Comparison of ENCODE assay signal across 8 mouse cellular contexts in the genomic region with DNA sequence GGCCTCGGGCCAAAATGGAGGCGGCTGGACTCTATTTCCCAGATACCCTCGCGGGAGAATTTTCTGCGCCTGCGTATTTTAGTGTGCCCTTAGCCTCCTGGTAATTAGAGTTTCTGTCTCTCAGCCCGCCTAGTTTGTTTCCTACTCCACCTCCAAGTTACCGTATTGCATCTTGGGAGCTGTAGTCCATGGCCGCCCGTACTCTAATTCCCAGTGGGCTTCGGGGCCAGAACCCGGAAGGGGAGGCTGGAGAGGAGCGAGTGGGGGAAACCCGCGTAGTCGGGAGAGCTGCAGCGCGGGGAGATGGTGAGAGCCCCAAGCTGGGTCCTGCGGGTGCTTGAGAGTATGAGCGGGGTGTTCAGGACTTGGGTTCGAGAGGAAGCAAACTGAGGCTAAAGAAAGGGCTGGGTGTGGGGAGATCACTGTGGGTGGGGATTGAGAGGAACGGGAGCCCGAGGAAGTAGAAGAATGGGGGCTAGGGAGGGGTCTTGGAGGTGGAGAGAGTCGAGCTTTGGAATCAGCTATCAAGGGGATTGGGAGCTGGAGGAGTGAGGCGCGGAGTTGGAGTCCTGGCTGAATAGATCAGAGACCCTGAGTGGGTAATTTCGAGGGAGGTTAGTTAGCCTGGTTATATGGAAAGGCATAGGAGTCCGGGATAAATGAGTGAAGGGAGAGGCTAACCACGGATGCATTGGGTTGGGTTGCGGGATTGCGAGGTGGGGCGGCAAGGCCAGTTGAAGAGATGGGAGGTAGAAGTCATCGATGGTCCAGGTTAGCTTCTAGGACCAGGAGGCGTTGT. TPM values are rescaled to one million over a fixed set of nuclear protein-coding genes. Genes with fewer than 3 reads are reported as not detected.
DNase-seq lines count a peak whose midpoint lies in the region; ATAC-seq lines count a peak whose summit lies in the region.

A gene (plus strand): TSS at position 229 of the 799 bp plus-strand sequence.

- H3K9ac ChIP-seq in hindbrain, embryonic 15.5 days: peak within 1 kb of the TSS; percentile 81

- ATAC-seq in hindbrain, embryonic 15.5 days (ENCODE audit: low FRiP score, low read depth): peak; percentile 91

- peak within 1 kb of the TSS; percentile 75 for H3K27ac ChIP-seq in hindbrain, embryonic 15.5 days (replicated peaks)

- no peaks in the 10 kb centered on the region for H3K36me3 ChIP-seq in hindbrain, embryonic 15.5 days

- peak within 1 kb of the TSS; percentile 69 for H3K4me2 ChIP-seq in hindbrain, embryonic 15.5 days

- peaks cover 28% of the 10 kb centered on the region for H3K4me1 ChIP-seq in hindbrain, embryonic 15.5 days (replicated peaks)

- no peaks in the 10 kb centered on the region for H3K9me3 ChIP-seq in hindbrain, embryonic 15.5 days

- peak within 1 kb of the TSS; percentile 69 for H3K4me3 ChIP-seq in hindbrain, embryonic 15.5 days

- 3% methylated on average over 34 of the region's 34 CpGs for WGBS in hindbrain, embryonic 15.5 days

- peak; percentile 97 for DNase-seq in T-cell, adult 2 months (ENCODE audit: low spot score)
- peak; percentile 88 to 92 for DNase-seq in cerebellum, postnatal 36 days
- peak; percentile 92 to 95 for DNase-seq in frontal cortex, postnatal 36 days (ENCODE audit: low spot score in 2 of 2)
- peak; percentile 93 for DNase-seq in left cerebral cortex, adult 11 months (ENCODE audit: low spot score)
- peak; percentile 94 to 96 for DNase-seq in lung, postnatal 4 days
- peak; percentile 96 for DNase-seq in retina, postnatal 7 days (ENCODE audit: low read depth, low spot score)
- DNase-seq in urinary bladder, adult 2 months (ENCODE audit: low spot score): peak; percentile 81

- H3K27me3 ChIP-seq in hindbrain, embryonic 15.5 days: no peaks in the 10 kb centered on the region

RNA-seq across cellular contexts. Expression of the gene that starts here (rescaled TPM):
- polyA plus RNA-seq in hindbrain, embryonic 15.5 days (2015; fragmentation: Nextera tagmentation; extraction: Ambion mirVana): 16.2 and 16.6 TPM in 2 replicates
- polyA plus RNA-seq in urinary bladder, adult 2 months (2012; rRNA removed): 7.2 and 7.7 TPM in 2 replicates

Comparison
In these comparisons a context has a peak if more than half of its experiments do, and no peak if none do; other contexts are left out.
1. Peak in every context shown above with its lines: DNase-seq, ATAC-seq, H3K4me3 ChIP-seq and H3K27ac ChIP-seq.